Mouse (Mus musculus): ENCODE data around the gene Casc3. TPM values are rescaled to one million over a fixed set of nuclear protein-coding genes. Genes with fewer than 3 reads are reported as not detected.

Gene Casc3
- total RNA-seq, 1 experiment from 2014 or later = 39.5 TPM

- ATAC-seq (replicated peaks; ENCODE audit: low read depth, poor library complexity, severe bottlenecking) = peak; percentile 73
Observed at GRCm38 (mm10) chr11:98858759-98859731, 54.3 kb downstream of the Casc3 start.

GRCm38 (mm10) chr11:98863028-98863750, 58.5 kb downstream of the Casc3 start, which contains the start of gene Wipf2:
Gene Wipf2, plus strand, starts transcription at chr11:98863638.
- peak; percentile 89 for ATAC-seq (replicated peaks; ENCODE audit: low read depth, poor library complexity, severe bottlenecking)

GRCm38 (mm10) chr11:98863751-98864429, 59.2 kb downstream of the Casc3 start:
- ATAC-seq (replicated peaks; ENCODE audit: low read depth, poor library complexity, severe bottlenecking) = peak; percentile 20

- ATAC-seq (replicated peaks; ENCODE audit: low read depth, poor library complexity, severe bottlenecking) = no peak
Observed at GRCm38 (mm10) chr11:98867293-98867692, 62.6 kb downstream of the Casc3 start.

- no peak for ATAC-seq (replicated peaks; ENCODE audit: low read depth, poor library complexity, severe bottlenecking)
Observed at GRCm38 (mm10) chr11:98869906-98870305, 65.2 kb downstream of the Casc3 start.

GRCm38 (mm10) chr11:98870791-98871190, 66.1 kb downstream of the Casc3 start:
- no peak for ATAC-seq (replicated peaks; ENCODE audit: low read depth, poor library complexity, severe bottlenecking)

- ATAC-seq (replicated peaks; ENCODE audit: low read depth, poor library complexity, severe bottlenecking) = no peak
Observed at GRCm38 (mm10) chr11:98871416-98871815, 66.7 kb downstream of the Casc3 start.

DNA sequence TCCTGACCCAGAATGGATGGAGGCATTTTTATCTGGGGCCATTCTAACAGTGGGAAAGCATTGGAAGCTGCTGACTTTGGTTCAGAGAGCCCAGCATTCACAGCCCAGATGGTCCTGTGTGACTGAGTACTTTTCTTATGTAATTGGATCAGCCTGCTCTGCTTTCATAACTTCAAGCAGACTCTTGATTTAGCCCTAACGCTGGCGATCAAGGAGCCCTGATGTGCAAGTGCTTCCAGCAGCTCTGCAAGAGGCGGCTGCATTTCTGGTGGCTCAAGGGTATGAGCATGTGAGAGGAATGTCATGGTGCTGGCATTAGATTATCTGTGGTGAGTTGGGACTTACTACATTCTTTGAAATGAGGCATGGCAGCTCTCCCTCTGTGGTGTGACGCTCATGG, 67.3 kb downstream of the Casc3 start:
- no peak for ATAC-seq (replicated peaks; ENCODE audit: low read depth, poor library complexity, severe bottlenecking)

DNA sequence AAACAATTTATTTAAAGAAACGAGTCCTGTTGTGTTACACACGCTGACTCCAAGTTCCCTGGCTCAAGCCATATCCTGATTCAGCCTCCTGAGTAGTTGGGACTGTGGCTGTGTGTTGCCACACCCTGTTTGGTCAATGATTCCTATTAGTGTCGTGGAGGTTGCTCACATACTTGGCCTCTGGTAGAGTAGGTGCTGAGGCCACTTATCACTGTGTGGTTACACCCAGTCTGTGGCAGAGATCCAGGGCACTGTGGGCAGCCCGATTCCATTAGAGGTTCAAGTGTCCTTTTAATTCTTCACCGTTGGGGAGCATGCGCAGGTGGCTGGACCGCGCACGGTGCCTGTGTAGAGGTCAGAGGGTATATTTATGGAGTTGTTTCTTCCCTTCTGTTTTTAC, 69.2 kb downstream of the Casc3 start:
- peak; percentile 65 for ATAC-seq (replicated peaks; ENCODE audit: low read depth, poor library complexity, severe bottlenecking)

GRCm38 (mm10) chr11:98877001-98877400, 72.3 kb downstream of the Casc3 start:
- ATAC-seq (replicated peaks; ENCODE audit: low read depth, poor library complexity, severe bottlenecking) = no peak

Other genes starting within 250 kb of the Casc3 start
- 17.9 and 19.2 TPM in 2 replicates for gene Ormdl3, start 217.5 kb upstream of the Casc3 start, total RNA-seq (2017)
- gene Lrrc3c, start 206.6 kb upstream of the Casc3 start, total RNA-seq (2017) = not detected in 2 replicates
- gene Gm12355, start 179.2 kb upstream of the Casc3 start, total RNA-seq (2017) = 5.8 and 9.3 TPM in 2 replicates
- gene Gsdma3, start 178.5 kb upstream of the Casc3 start, total RNA-seq (2017) = not detected in 2 replicates
- not detected in 2 replicates for gene Gsdma2, start 158.1 kb upstream of the Casc3 start, total RNA-seq (2017)
- 0.05 TPM in 1 of 2 replicates, not detected in the other for gene Gsdma, start 140.6 kb upstream of the Casc3 start, total RNA-seq (2017)
- gene Psmd3, start 122.4 kb upstream of the Casc3 start, total RNA-seq (2017) = 53.7 and 88.9 TPM in 2 replicates
- gene Csf3, start 103.6 kb upstream of the Casc3 start, total RNA-seq (2017) = not detected in 2 replicates
- 39.5 and 43.7 TPM in 2 replicates for gene Med24, start 75.5 kb upstream of the Casc3 start, total RNA-seq (2017)
- gene Thra, start 64.3 kb upstream of the Casc3 start, total RNA-seq (2017) = 23.6 and 33.2 TPM in 2 replicates
- 0.58 and 1.6 TPM in 2 replicates for gene Nr1d1, start 29.6 kb upstream of the Casc3 start, total RNA-seq (2017)
- gene Msl1, start 9.4 kb upstream of the Casc3 start, total RNA-seq (2017) = 72.8 and 88.2 TPM in 2 replicates
- gene Rapgefl1, start 31.9 kb downstream of the Casc3 start, total RNA-seq (2017) = 0.53 and 0.64 TPM in 2 replicates
- 4.6 and 6.4 TPM in 2 replicates for gene Wipf2, start 58.7 kb downstream of the Casc3 start, total RNA-seq (2017)
- 41.1 and 47.2 TPM in 2 replicates for gene Cdc6, start 102.9 kb downstream of the Casc3 start, total RNA-seq (2017)
- gene Rara, start 122.9 kb downstream of the Casc3 start, total RNA-seq (2017) = 1.2 and 5.6 TPM in 2 replicates
- not detected in 2 replicates for gene Gjd3, start 178.1 kb downstream of the Casc3 start, total RNA-seq (2017)
- 622 and 650 TPM in 2 replicates for gene Top2a, start 219.3 kb downstream of the Casc3 start, total RNA-seq (2017)
- gene Igfbp4, start 236.3 kb downstream of the Casc3 start, total RNA-seq (2017) = 177 and 183 TPM in 2 replicates

All from common myeloid progenitor, adult 5-6 weeks (primary cell).